Mouse (Mus musculus) CH12F3 (cell line): Measurements from ENCODE around the gene Tbc1d30.
"Not testable (repeated sequence)": the region's sequence is repeated elsewhere in the genome, so short reads cannot be mapped to it uniquely, and the experiment has no call there.

ENCODE experiments used
- in situ Hi-C: fragments of 300-500 bp; cut with MboI; formaldehyde crosslinking; loops from 2 replicates; pipeline ENCODE4 v1.14.3; 2020; ENCODE audit warnings: low sequenced_read_pairs

Gene Tbc1d30

DNA sequence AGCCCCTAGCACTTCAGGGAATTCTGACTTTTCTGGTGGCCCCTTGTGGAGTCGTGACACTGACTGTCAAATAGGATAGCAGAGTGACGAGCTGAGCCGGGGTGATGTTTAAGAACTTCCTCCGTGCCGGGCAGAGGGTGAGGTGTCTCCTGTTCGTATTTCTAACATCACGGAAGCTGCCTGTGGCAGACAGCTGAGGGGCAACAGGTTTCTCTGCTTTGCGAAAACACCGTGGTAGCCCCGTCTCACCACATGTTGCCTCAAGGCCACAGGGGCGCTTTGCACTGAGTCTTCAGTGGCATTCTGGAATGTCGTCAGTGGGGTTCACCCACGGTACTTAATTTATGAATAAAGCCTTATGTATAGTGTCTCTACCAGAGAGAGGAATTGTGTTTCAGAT, 16.2 kb upstream of the Tbc1d30 start:
- in situ Hi-C loops, result no loop called here

DNA sequence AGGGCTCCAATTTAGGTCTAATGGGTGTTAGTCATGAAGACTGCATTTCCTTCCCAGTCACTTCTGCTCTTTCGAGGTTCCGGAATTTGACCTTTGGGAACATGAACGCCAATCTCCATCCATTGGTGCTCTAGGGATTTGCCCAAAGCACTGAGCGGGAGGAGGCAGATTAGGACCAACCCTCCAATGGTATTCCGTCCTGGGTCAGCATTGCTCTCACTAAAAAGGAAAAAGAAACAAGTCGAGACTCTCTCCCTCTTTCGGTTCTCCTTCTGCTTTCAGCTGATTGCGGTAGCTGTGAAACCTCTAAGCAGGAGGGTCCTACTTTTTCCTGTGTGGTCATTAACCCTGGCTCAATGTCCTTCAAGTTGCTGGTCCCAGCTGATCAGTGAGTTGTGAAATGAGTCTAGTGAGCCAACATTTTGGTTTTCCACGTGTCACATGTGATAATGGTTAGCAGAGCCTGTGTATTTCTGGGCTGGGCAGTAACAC, 14.7 kb upstream of the Tbc1d30 start:
- in situ Hi-C loops, result no loop called here

GRCm38 (mm10) chr10:121364801-121365564, 13.9 kb upstream of the Tbc1d30 start, which contains the start of gene Gns:
Gene Gns, plus strand, starts transcription at chr10:121365090.
- in situ Hi-C loops, result no loop called here

- in situ Hi-C loops, result no loop called here
These were observed 13.2 kb upstream of the Tbc1d30 start for GRCm38 (mm10) chr10:121364306-121364705.

- in situ Hi-C loops, result no loop called here
These were observed 12.1 kb upstream of the Tbc1d30 start for GRCm38 (mm10) chr10:121363201-121363600.

GRCm38 (mm10) chr10:121360358-121360757, 9.3 kb upstream of the Tbc1d30 start:
- in situ Hi-C loops, result no loop called here

- in situ Hi-C loops, result no loop called here
These were observed 713 bp upstream of the Tbc1d30 start for GRCm38 (mm10) chr10:121351692-121352290.

- in situ Hi-C loops, result no loop called here
These were observed 567 bp downstream of the Tbc1d30 start for GRCm38 (mm10) chr10:121350357-121351065.

GRCm38 (mm10) chr10:121349244-121349643, 1.8 kb downstream of the Tbc1d30 start:
- in situ Hi-C loops, result no loop called here

DNA sequence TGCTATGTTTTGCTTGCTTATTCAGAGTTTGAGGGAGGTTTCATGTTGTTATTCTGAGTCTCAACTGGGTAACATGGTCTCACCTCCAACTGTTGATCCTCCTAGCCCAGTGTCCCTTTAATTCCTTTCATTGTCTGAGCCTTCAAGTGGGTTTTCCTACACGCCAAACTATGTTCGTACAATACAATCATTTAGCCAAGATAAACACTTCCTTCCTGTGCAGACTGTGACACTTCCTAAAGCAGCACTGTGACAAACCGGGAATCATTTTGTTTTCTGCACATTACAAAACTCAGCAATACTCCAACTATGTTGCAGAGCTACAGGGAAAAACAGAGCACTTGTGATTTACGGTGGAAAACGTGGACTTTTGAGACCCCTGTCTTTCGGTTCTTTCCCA, 7.2 kb downstream of the Tbc1d30 start:
- in situ Hi-C loops, result no loop called here

- in situ Hi-C loops, result no loop called here
These were observed 8.8 kb downstream of the Tbc1d30 start for GRCm38 (mm10) chr10:121342260-121342659.

GRCm38 (mm10) chr10:121340754-121341593, 10.1 kb downstream of the Tbc1d30 start:
- in situ Hi-C loops, result no loop called here

- in situ Hi-C loops, result not testable (repeated sequence)
These were observed 14.5 kb downstream of the Tbc1d30 start for GRCm38 (mm10) chr10:121336536-121336935.

GRCm38 (mm10) chr10:121334576-121334975, 16.5 kb downstream of the Tbc1d30 start:
- in situ Hi-C loops, result no loop called here

DNA sequence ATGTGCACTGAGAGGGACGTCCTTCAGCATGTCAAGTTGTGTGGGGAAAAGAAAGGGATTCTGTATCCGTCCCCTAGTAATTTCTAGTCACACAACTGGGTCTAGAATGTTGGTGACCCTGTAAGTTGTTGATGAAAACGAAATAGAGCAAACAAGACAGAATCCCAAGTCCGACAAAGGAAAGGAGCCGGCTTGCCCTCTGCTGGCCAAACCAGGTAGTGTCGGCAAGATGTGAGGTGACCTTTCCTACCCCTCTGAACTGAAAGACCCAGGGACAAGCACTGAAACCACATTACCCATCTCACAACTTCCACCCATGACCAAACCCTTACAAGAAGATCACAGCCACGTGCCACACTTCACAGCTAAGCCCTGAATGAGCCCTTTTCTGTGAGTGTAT, 20.1 kb downstream of the Tbc1d30 start:
- in situ Hi-C loops, result no loop called here

- in situ Hi-C loops, result no loop called here
These were observed 21.5 kb downstream of the Tbc1d30 start for GRCm38 (mm10) chr10:121329586-121329985.

DNA sequence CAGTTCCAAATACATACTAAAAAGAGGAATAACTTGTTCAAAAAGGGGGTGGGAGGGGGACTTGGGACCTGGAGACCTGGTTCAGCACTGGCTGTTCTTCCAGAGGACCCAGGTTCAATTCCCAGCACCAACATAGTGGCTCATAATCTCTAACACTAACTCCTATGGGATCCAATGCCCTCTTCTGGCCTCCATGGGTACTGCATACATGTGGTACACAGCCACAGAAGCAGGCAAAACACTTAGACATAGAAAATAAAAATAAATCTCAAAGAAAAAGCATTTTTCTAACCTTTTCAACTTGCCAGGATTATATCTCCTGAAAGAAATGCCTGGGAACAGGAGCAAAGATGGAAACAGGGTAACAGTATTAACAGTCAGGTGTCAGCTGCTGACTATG, 24.9 kb downstream of the Tbc1d30 start:
- in situ Hi-C loops, result no loop called here

GRCm38 (mm10) chr10:121323493-121323892, 27.6 kb downstream of the Tbc1d30 start:
- in situ Hi-C loops, result no loop called here

DNA sequence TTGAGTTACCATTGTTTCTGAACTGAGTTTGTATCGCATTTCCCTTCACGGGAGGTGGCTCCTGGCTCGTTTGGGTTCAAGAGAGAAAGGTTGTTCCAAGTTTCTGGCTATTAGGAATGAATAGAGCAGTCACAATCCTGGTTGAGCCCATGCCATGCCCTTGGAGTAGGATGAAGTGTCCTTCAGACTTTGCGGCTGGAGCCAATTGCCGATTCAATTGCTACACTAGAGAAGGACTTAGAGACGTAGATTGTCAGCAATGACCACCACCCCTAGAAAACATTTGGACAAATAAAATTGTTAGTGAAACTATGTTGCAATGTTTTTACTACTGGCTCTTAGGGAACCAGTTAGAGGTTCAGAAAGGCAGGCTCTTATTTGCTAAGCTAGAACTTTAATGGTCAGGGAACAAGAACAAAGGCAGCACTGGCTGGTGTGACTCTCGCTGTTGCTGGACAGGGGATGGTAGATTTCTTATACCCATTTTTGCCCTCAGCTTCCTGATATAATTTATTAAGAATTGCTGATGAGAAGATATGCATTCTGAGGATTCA, 32.6 kb downstream of the Tbc1d30 start:
- in situ Hi-C loops, result no loop called here

GRCm38 (mm10) chr10:121316361-121316760, 34.7 kb downstream of the Tbc1d30 start:
- in situ Hi-C loops, result no loop called here
